Mouse (Mus musculus): ENCODE measurements at regions not wholly inside any gene's neighbourhood (a gene's known extent, or its start where the extent isn't known, plus 50 kb on each side); places are given as distances from the start of the nearest gene placed in this dataset.

DNA sequence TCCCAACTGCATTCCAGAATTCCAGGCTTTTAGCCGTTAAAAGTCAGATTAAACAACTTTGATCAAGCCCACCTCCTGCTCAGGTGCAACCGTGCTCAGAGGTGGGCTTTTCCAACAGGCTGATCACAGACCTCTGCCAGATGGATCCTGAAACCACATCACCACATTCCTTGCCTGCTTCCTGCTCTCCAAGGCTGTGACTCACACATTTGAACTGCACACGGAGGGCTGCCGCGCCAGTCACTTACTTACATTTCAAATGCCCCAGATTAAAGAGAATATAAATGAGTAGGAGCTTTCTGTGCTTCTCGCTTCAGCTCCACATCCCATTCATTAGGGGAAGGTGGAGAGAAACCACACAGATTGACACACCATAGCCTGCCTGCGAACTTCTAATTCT, 367.6 kb downstream of the Rpl36a-ps1 start:
- WGBS = 40% methylated on average over 7 of the region's 7 CpGs
- no peak for DNase-seq

GRCm38 (mm10) chr14:98625867-98626266, 368.3 kb downstream of the Rpl36a-ps1 start:
- no peak for DNase-seq
- 84% methylated on average over 4 of the region's 4 CpGs for WGBS
- TF ChIP-seq CTCF (IDR thresholded peaks at IDR 0.05; ENCODE audit: insufficient read depth, low read length) (no peak), POLR2A (IDR thresholded peaks at IDR 0.05; ENCODE audit: borderline replicate concordance, extremely low read depth, low read depth, low read length) (no peak)

More for the DNA sequence above, 367.6 kb downstream of the Rpl36a-ps1 start:
- no peak for TF ChIP-seq POLR2A (IDR thresholded peaks at IDR 0.05; ENCODE audit: borderline replicate concordance, extremely low read depth, low read depth, low read length)
- no peak for TF ChIP-seq CTCF (IDR thresholded peaks at IDR 0.05; ENCODE audit: insufficient read depth, low read length)
- Histone ChIP-seq H3K4me1 (ENCODE audit: control insufficient read depth, insufficient read depth, low read length) (no peaks in the 10 kb centered on the region), H3K4me3 (replicated peaks; ENCODE audit: extremely low read depth, low read depth, low read length) (no peak overlapping the region)

GRCm38 (mm10) chr14:98605772-98606171, 388.3 kb downstream of the Rpl36a-ps1 start:
- no peak for DNase-seq
- Histone ChIP-seq H3K4me1 (ENCODE audit: control insufficient read depth, insufficient read depth, low read length) (no peaks in the 10 kb centered on the region), H3K4me3 (replicated peaks; ENCODE audit: extremely low read depth, low read depth, low read length) (no peak overlapping the region)
- WGBS = 40% methylated on average over 2 of the region's 2 CpGs
- no peak for TF ChIP-seq POLR2A (IDR thresholded peaks at IDR 0.05; ENCODE audit: borderline replicate concordance, extremely low read depth, low read depth, low read length)
- TF ChIP-seq CTCF (IDR thresholded peaks at IDR 0.05; ENCODE audit: insufficient read depth, low read length) = no peak

More at GRCm38 (mm10) chr14:98625867-98626266, 368.3 kb downstream of the Rpl36a-ps1 start:
- no peaks in the 10 kb centered on the region for H3K4me1 ChIP-seq (ENCODE audit: control insufficient read depth, insufficient read depth, low read length)
- no peak overlapping the region for H3K4me3 ChIP-seq (replicated peaks; ENCODE audit: extremely low read depth, low read depth, low read length)

DNA sequence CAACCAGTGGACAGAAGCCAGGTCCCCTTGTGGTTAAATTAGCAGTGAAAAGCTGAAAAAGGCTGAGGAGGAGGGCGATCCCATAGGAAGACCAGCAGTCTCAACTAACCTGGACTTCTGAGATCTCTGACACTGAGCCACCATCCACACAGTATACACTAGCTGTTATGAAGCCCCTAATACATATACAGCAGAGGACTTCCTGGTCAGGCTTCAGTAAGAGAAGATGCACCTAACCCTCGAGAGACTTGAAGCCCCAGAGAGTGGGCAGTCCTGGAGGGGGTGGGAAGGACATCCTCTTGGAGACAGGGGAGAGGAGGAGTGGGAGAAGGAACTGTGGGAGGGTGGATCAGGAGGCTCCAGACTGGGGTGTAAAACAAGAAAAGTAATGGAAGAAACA, 397.9 kb downstream of the Rpl36a-ps1 start:
- WGBS = 80% methylated on average over 2 of the region's 2 CpGs
- no peak for TF ChIP-seq CTCF (IDR thresholded peaks at IDR 0.05; ENCODE audit: insufficient read depth, low read length)
- no peak for TF ChIP-seq POLR2A (IDR thresholded peaks at IDR 0.05; ENCODE audit: borderline replicate concordance, extremely low read depth, low read depth, low read length)
- DNase-seq = no peak

DNA sequence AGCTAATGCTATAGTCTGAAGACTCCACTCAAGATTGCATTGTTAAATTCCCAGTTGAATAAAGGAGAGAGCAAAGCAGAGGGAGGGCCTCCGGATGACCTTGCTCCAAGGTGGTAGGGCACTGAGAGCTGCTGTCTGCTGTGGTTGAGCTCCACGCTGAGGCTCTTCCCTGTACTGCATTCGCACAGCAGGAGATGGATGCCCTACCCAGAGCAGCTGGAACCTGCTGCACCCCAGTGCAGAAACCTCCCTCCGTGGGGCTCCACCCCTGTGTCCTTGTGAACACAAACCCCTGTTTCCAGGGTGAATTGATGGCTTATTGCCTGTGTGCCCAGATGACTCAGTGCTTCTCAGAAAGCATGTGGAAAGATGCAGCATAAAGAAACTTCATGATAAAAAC, 404.3 kb downstream of the Rpl36a-ps1 start:
- Histone ChIP-seq H3K4me3 (replicated peaks; ENCODE audit: extremely low read depth, low read depth, low read length) (no peak overlapping the region), H3K4me1 (ENCODE audit: control insufficient read depth, insufficient read depth, low read length) (no peaks in the 10 kb centered on the region)
- no peak for DNase-seq
- TF ChIP-seq POLR2A (IDR thresholded peaks at IDR 0.05; ENCODE audit: borderline replicate concordance, extremely low read depth, low read depth, low read length) (no peak), CTCF (IDR thresholded peaks at IDR 0.05; ENCODE audit: insufficient read depth, low read length) (peak; percentile 47)
- WGBS = 22% methylated on average over 4 of the region's 4 CpGs

More for the DNA sequence above, 397.9 kb downstream of the Rpl36a-ps1 start:
- Histone ChIP-seq H3K4me1 (ENCODE audit: control insufficient read depth, insufficient read depth, low read length) (no peaks in the 10 kb centered on the region), H3K4me3 (replicated peaks; ENCODE audit: extremely low read depth, low read depth, low read length) (no peak overlapping the region)

- TF ChIP-seq CTCF (IDR thresholded peaks at IDR 0.05; ENCODE audit: insufficient read depth, low read length) (no peak), POLR2A (IDR thresholded peaks at IDR 0.05; ENCODE audit: borderline replicate concordance, extremely low read depth, low read depth, low read length) (no peak)
- 95% methylated on average over 1 of the region's 1 CpGs for WGBS
- DNase-seq = no peak
- no peaks in the 10 kb centered on the region for H3K4me1 ChIP-seq (ENCODE audit: control insufficient read depth, insufficient read depth, low read length)
- no peak overlapping the region for H3K4me3 ChIP-seq (replicated peaks; ENCODE audit: extremely low read depth, low read depth, low read length)
Measured at GRCm38 (mm10) chr14:98571644-98572043, 402.1 kb upstream of the Dach1 start.

DNA sequence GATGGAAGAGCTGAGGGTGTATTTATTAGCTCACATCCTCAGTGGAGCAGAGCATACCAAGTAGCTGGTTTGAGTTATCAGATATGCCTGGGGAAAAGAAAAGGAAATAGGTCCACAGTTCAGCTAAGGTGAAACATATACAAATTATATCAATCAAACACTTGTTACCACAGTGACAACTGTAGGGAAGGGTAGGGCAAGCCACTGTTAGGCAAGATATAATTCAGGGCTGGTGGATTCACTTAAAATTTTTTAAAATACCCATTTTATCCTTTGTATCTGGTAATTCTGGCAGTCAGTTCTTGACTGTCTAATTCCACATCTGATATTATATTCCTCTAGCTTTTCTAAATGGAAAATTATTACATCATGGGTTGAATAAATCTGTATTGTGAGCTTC, 392.4 kb upstream of the Dach1 start:
- Histone ChIP-seq H3K4me3 (replicated peaks; ENCODE audit: extremely low read depth, low read depth, low read length) (no peak overlapping the region), H3K4me1 (ENCODE audit: control insufficient read depth, insufficient read depth, low read length) (no peaks in the 10 kb centered on the region)
- no peak for DNase-seq
- no peak for TF ChIP-seq POLR2A (IDR thresholded peaks at IDR 0.05; ENCODE audit: borderline replicate concordance, extremely low read depth, low read depth, low read length)
- no peak for TF ChIP-seq CTCF (IDR thresholded peaks at IDR 0.05; ENCODE audit: insufficient read depth, low read length)

DNA sequence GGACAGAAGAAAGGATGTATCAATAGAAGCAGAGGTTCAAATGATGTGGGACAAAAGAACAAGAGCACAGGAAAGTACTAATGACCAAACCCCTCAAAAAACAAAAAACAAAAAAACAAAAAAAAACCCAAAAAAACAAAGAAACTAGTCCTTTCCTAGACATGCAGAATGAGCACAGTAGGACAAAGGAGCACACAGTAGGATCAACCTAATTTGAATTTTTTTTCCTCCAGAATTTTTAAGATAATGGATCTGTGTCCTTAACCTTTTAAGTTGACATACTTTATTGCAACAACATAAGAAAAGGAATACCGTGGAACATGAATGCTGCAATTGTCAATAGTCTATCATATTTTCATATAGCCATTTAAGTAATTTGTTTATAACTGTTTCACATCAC, 370.2 kb upstream of the Dach1 start:
- 96% methylated on average over 1 of the region's 1 CpGs for WGBS
- DNase-seq = no peak
- TF ChIP-seq CTCF (IDR thresholded peaks at IDR 0.05; ENCODE audit: insufficient read depth, low read length) = no peak
- TF ChIP-seq POLR2A (IDR thresholded peaks at IDR 0.05; ENCODE audit: borderline replicate concordance, extremely low read depth, low read depth, low read length) = no peak
- Histone ChIP-seq H3K4me1 (ENCODE audit: control insufficient read depth, insufficient read depth, low read length) (no peaks in the 10 kb centered on the region), H3K4me3 (replicated peaks; ENCODE audit: extremely low read depth, low read depth, low read length) (no peak overlapping the region)

GRCm38 (mm10) chr14:98538267-98538666, 368.7 kb upstream of the Dach1 start:
- Histone ChIP-seq H3K4me3 (replicated peaks; ENCODE audit: extremely low read depth, low read depth, low read length) (no peak overlapping the region), H3K4me1 (ENCODE audit: control insufficient read depth, insufficient read depth, low read length) (no peaks in the 10 kb centered on the region)
- TF ChIP-seq POLR2A (IDR thresholded peaks at IDR 0.05; ENCODE audit: borderline replicate concordance, extremely low read depth, low read depth, low read length) = no peak
- no peak for TF ChIP-seq CTCF (IDR thresholded peaks at IDR 0.05; ENCODE audit: insufficient read depth, low read length)
- DNase-seq = no peak
- 51% methylated on average over 4 of the region's 4 CpGs for whole genome bisulfite sequencing

DNA sequence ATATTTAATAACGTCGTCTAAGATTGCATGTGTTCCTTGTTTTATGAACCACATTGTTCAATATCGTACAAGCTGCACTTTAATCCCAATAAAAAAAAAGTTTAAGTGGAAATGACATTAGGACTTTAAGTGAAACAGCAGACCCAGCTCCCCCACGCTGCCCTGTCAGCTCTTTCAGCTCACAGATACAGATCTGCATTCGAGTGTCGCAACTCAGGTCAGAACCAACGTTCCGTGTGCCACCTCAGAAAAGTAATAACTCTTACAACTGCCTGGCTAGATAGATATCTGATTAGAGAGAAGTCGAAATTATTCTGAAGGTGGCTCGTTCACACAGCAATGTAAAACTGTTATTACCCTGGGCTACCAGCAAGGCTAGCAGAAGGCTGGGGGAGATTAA, 364.0 kb upstream of the Dach1 start:
- no peak for DNase-seq
- Histone ChIP-seq H3K4me3 (replicated peaks; ENCODE audit: extremely low read depth, low read depth, low read length) (no peak overlapping the region), H3K4me1 (ENCODE audit: control insufficient read depth, insufficient read depth, low read length) (no peaks in the 10 kb centered on the region)
- no peak for TF ChIP-seq CTCF (IDR thresholded peaks at IDR 0.05; ENCODE audit: insufficient read depth, low read length)
- no peak for TF ChIP-seq POLR2A (IDR thresholded peaks at IDR 0.05; ENCODE audit: borderline replicate concordance, extremely low read depth, low read depth, low read length)
- whole genome bisulfite sequencing = 76% methylated on average over 10 of the region's 10 CpGs
